Comparison of ENCODE assay signal across 7 mouse cellular contexts in the genomic region with DNA sequence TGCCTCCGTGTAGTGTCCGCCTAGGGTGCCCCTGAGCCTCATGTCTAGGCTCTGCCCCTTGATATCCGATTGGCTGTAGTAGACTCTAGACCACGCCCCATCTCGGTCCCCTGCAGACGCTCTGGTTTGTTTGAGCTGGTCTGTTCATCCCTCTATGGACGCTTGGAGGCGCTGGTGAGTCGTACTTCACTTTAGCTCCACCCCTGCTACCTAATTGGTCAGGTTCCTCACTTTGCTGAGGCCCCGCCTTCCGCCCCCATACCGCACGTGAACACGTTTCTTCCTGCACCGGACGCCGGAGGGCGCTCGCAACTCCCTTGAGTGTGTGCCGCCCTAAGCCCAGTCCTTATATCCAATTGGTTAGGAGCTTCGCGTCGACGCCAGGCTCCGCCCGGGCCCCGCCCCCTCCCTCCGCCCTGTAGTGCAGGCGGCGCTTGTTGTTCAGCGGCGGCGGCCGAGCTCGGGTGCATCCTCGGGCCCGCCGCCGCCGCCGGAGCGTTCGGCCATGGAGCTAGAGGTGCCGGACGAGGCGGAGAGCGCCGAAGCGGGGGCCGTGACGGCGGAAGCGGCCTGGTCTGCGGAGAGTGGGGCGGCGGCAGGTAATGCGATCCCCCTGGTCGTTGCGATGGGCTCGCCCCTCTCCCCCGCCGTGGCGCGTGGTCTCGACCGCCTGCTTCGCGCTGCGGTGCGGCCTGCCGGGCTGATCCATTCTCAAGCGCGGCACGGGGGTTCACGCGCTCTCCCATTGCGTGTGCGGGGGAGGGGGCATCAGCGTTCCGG. TPM values are rescaled to one million over a fixed set of nuclear protein-coding genes. Genes with fewer than 3 reads are reported as not detected.
DNase-seq lines count a peak whose midpoint lies in the region; ATAC-seq lines count a peak whose summit lies in the region.

Pip5k1c (plus strand) TSS at position 410 of the 780 bp plus-strand sequence.

- H3K27me3 ChIP-seq in embryonic facial prominence, embryonic 12.5 days = peaks cover 23% of the 10 kb centered on the region
- peaks cover 19% of the 10 kb centered on the region for H3K27me3 ChIP-seq in limb, embryonic 11.5 days (ENCODE audit: control insufficient read depth, insufficient read depth, low read length)
- peaks cover 22% of the 10 kb centered on the region for H3K27me3 ChIP-seq in midbrain, embryonic 14.5 days (ENCODE audit: control insufficient read depth, insufficient read depth, low read length)

- H3K9ac ChIP-seq in embryonic facial prominence, embryonic 12.5 days = peak within 1 kb of the TSS; percentile 78
- peak within 1 kb of the TSS; percentile 88 for H3K9ac ChIP-seq in limb, embryonic 11.5 days (ENCODE audit: low read length)
- H3K9ac ChIP-seq in midbrain, embryonic 14.5 days (replicated peaks; ENCODE audit: low read length) = peak within 1 kb of the TSS; percentile 82

- peak within 1 kb of the TSS; percentile 64 for H3K27ac ChIP-seq in embryonic facial prominence, embryonic 12.5 days
- peak within 1 kb of the TSS; percentile 72 for H3K27ac ChIP-seq in limb, embryonic 11.5 days (replicated peaks; ENCODE audit: low read depth, low read length)
- H3K27ac ChIP-seq in midbrain, embryonic 14.5 days (replicated peaks; ENCODE audit: low read depth, low read length) = peak within 1 kb of the TSS; percentile 89

- under 1% methylated on average over 80 of the region's 80 CpGs for WGBS in embryonic facial prominence, embryonic 12.5 days
- WGBS in limb, embryonic 11.5 days = 1% methylated on average over 74 of the region's 80 CpGs
- WGBS in midbrain, embryonic 14.5 days = under 1% methylated on average over 79 of the region's 80 CpGs

- H3K4me3 ChIP-seq in embryonic facial prominence, embryonic 12.5 days = peak within 1 kb of the TSS; percentile 67
- H3K4me3 ChIP-seq in limb, embryonic 11.5 days (ENCODE audit: low read depth, low read length) = peak within 1 kb of the TSS; percentile 73
- peak within 1 kb of the TSS; percentile 87 for H3K4me3 ChIP-seq in midbrain, embryonic 14.5 days (replicated peaks; ENCODE audit: low read depth, low read length)

- no peaks in the 10 kb centered on the region for H3K9me3 ChIP-seq in embryonic facial prominence, embryonic 12.5 days
- H3K9me3 ChIP-seq in limb, embryonic 11.5 days (ENCODE audit: control insufficient read depth, low read length) = no peaks in the 10 kb centered on the region
- H3K9me3 ChIP-seq in midbrain, embryonic 14.5 days (ENCODE audit: control insufficient read depth, low read length) = no peaks in the 10 kb centered on the region

- no peaks in the 10 kb centered on the region for H3K36me3 ChIP-seq in embryonic facial prominence, embryonic 12.5 days
- peaks cover 4% of the 10 kb centered on the region; the same call in 1 of the 2 replicates for H3K36me3 ChIP-seq in limb, embryonic 11.5 days (ENCODE audit: control insufficient read depth, insufficient read depth, low read length)
- H3K36me3 ChIP-seq in midbrain, embryonic 14.5 days (ENCODE audit: control insufficient read depth, insufficient read depth, low read length) = no peaks in the 10 kb centered on the region

- H3K4me2 ChIP-seq in embryonic facial prominence, embryonic 12.5 days (replicated peaks) = peak within 1 kb of the TSS; percentile 98
- peak within 1 kb of the TSS; percentile 94 for H3K4me2 ChIP-seq in limb, embryonic 11.5 days (ENCODE audit: low read depth, severe bottlenecking)
- H3K4me2 ChIP-seq in midbrain, embryonic 14.5 days (ENCODE audit: low read length) = peak within 1 kb of the TSS; percentile 97

- peak; percentile 97 for DNase-seq in adrenal gland, postnatal 25 days
- peak; percentile 100 for DNase-seq in heart, adult 11 months
- peak; percentile 100 for DNase-seq in kidney, adult 18-20 months
- DNase-seq in limb, embryonic 11.5 days (ENCODE audit: low spot score) = peak; percentile 99
- peak; percentile 99 for DNase-seq in midbrain, embryonic 14.5 days
- DNase-seq in spleen, adult 18-20 months = peak; percentile 99 to 100

- peak; percentile 89 for ATAC-seq in embryonic facial prominence, embryonic 12.5 days (ENCODE audit: insufficient number of reproducible peaks, insufficient read depth, low FRiP score, low TSS enrichment)
- peak; percentile 92 for ATAC-seq in limb, embryonic 11.5 days (ENCODE audit: insufficient number of reproducible peaks, low FRiP score, low TSS enrichment, low read depth)
- peak; percentile 95 for ATAC-seq in midbrain, embryonic 14.5 days (ENCODE audit: low FRiP score, low TSS enrichment)

- H3K4me1 ChIP-seq in embryonic facial prominence, embryonic 12.5 days = peaks cover 32% of the 10 kb centered on the region
- H3K4me1 ChIP-seq in limb, embryonic 11.5 days (ENCODE audit: control insufficient read depth, insufficient read depth, low read length) = peaks cover 20% of the 10 kb centered on the region
- peaks cover 28% of the 10 kb centered on the region for H3K4me1 ChIP-seq in midbrain, embryonic 14.5 days (ENCODE audit: control insufficient read depth, insufficient read depth, low read length)

RNA-seq across cellular contexts. Expression of gene Pip5k1c, which starts in this region (rescaled TPM):
- total RNA-seq in adrenal gland, postnatal 25 days (2021) = 44.6 and 51.8 TPM in 2 replicates
- polyA plus RNA-seq in embryonic facial prominence, embryonic 12.5 days (2016; fragmentation: Nextera tagmentation; extraction: Ambion mirVana) = 70.1 and 75.3 TPM in 2 replicates
- 49.0 and 60.6 TPM in 2 replicates for polyA plus RNA-seq in limb, embryonic 11.5 days (2014; fragmentation: Nextera tagmentation; extraction: Ambion mirVana)
- polyA plus RNA-seq in midbrain, embryonic 14.5 days (2014; fragmentation: Nextera tagmentation; extraction: Ambion mirVana) = 102 and 132 TPM in 2 replicates

Comparison
In these comparisons a context has a peak if more than half of its experiments do, and no peak if none do; other contexts are left out.
1. Peak in every context shown above with its lines: DNase-seq, ATAC-seq, H3K4me3 ChIP-seq and H3K27ac ChIP-seq.